Mouse (Mus musculus) gonadal fat pad, adult 2 months (tissue): Measurements from ENCODE around the gene Hpse. TPM values are rescaled to one million over a fixed set of nuclear protein-coding genes. Genes with fewer than 3 reads are reported as not detected.
A peak's percentile ranks its signal among the peaks of the same experiment; 100 is the strongest.

ENCODE experiments used
- DNase-seq: peaks from one replicate; pipeline ENCODE4 v3.0.0-alpha.2; 2012; ENCODE audit warnings: low read depth
- polyA plus RNA-seq: library from polyadenylated mRNA; depleted of rRNA; stranded (reverse); fragments of >200 nt; gene quantifications from 2 replicates; pipeline ENCODE4 v1.2.3, GENCODE M21; 2012; rRNA removed

Gene Hpse
- polyA plus RNA-seq, 1 experiment = 1.9 TPM

GRCm38 (mm10) chr5:100642316-100642715, 77.2 kb downstream of the Hpse start:
- no peak for DNase-seq

- DNase-seq = no peak
These were observed 81.0 kb downstream of the Hpse start for GRCm38 (mm10) chr5:100638483-100638882.

GRCm38 (mm10) chr5:100636794-100637544, 82.5 kb downstream of the Hpse start:
- no peak for DNase-seq

GRCm38 (mm10) chr5:100635908-100636307, 83.6 kb downstream of the Hpse start:
- DNase-seq = no peak

GRCm38 (mm10) chr5:100634885-100635478, 84.5 kb downstream of the Hpse start:
- no peak for DNase-seq

- peak; percentile 9 for DNase-seq
These were observed 86.9 kb downstream of the Hpse start for GRCm38 (mm10) chr5:100632540-100633129.

Other genes with a start within 250 kb of the Hpse start
- 8.2 TPM in 2 replicates for gene Lin54, start 219.1 kb downstream of the Hpse start, polyA plus RNA-seq
- 38.1 and 38.2 TPM in 2 replicates for gene Cops4, start 201.4 kb downstream of the Hpse start, polyA plus RNA-seq
- gene Plac8, start 147.5 kb downstream of the Hpse start, polyA plus RNA-seq = 354 and 431 TPM in 2 replicates
- gene Coq2, start 44.6 kb downstream of the Hpse start, polyA plus RNA-seq = 95.5 and 104 TPM in 2 replicates
- 5.1 and 6.1 TPM in 2 replicates for gene Helq, start 78.9 kb upstream of the Hpse start, polyA plus RNA-seq
- 17.6 and 21.1 TPM in 2 replicates for gene Mrps18c, start 78.9 kb upstream of the Hpse start, polyA plus RNA-seq
- 6.1 TPM in 2 replicates for gene Abraxas1, start 101.2 kb upstream of the Hpse start, polyA plus RNA-seq
- gene Gpat3, start 126.0 kb upstream of the Hpse start, polyA plus RNA-seq = 19.4 and 21.9 TPM in 2 replicates